Mouse (Mus musculus) heart, embryonic 14.5 days (tissue): ENCODE results near the gene Gpa33. TPM values are rescaled to one million over a fixed set of nuclear protein-coding genes. Genes with fewer than 3 reads are reported as not detected.

Experiments
- ATAC-seq: fragments of 200-750 bp; cut with Nextera tagmentation; 2 replicates; pipeline ENCODE4 v1.8.0; 2017; ENCODE audit warnings: low read depth, moderate TSS enrichment; ENCODE audit not compliant: insufficient number of reproducible peaks, insufficient read depth, low FRiP score
- H3K27ac ChIP-seq, 2 experiments: fragments of 200-500 bp in 1 of 2; fragments of 300-500 bp in 1 of 2; sonication (generic) in 1 of 2; replicated peaks in 1 of 2; 2 replicates each; pipeline ENCODE4 v1.5.1; 2012 to 2014; ENCODE audit warnings: low read depth in 2 of 2, low read length in 2 of 2, control low read depth in 1 of 2, mild to moderate bottlenecking in 1 of 2, mixed read lengths in 1 of 2; ENCODE audit not compliant: control insufficient read depth in 1 of 2, insufficient read depth in 1 of 2
- H3K27me3 ChIP-seq: fragments of 300-500 bp; sonication (generic); 2 replicates; pipeline ENCODE4 v1.6.1; 2014; ENCODE audit warnings: mild to moderate bottlenecking, low read length, control low read depth; ENCODE audit not compliant: control insufficient read depth, insufficient read depth
- H3K36me3 ChIP-seq: fragments of 300-500 bp; sonication (generic); 2 replicates; pipeline ENCODE4 v1.6.1; 2014; ENCODE audit warnings: mild to moderate bottlenecking, control low read depth, low read length, mixed read lengths; ENCODE audit not compliant: control insufficient read depth, insufficient read depth
- H3K4me1 ChIP-seq, 2 experiments: fragments of 200-500 bp in 1 of 2; fragments of 300-500 bp in 1 of 2; sonication (generic) in 1 of 2; 2 replicates each; pipeline ENCODE4 v1.6.1; 2012 to 2014; ENCODE audit warnings: low read length in 2 of 2, control low read depth in 1 of 2, mixed read lengths in 1 of 2; ENCODE audit not compliant: control insufficient read depth in 2 of 2, insufficient read depth in 2 of 2
- H3K4me2 ChIP-seq: fragments of 300-500 bp; sonication (generic); 2 replicates; pipeline ENCODE4 v1.6.1; 2014; ENCODE audit warnings: mild to moderate bottlenecking, low read length
- H3K4me3 ChIP-seq, 2 experiments: fragments of 200-500 bp in 1 of 2; fragments of 300-500 bp in 1 of 2; sonication (generic) in 1 of 2; 2 replicates each; pipeline ENCODE4 v1.5.1; 2012 to 2014; ENCODE audit warnings: low read length in 2 of 2, mild to moderate bottlenecking in 2 of 2, control low read depth in 1 of 2, low read depth in 1 of 2, moderate library complexity in 1 of 2; ENCODE audit not compliant: control insufficient read depth in 1 of 2, insufficient read depth in 1 of 2
- H3K9ac ChIP-seq: fragments of 300-500 bp; sonication (generic); 2 replicates; pipeline ENCODE4 v1.6.1; 2014; ENCODE audit warnings: mild to moderate bottlenecking, low read length
- H3K9me3 ChIP-seq: fragments of 300-500 bp; sonication (generic); 2 replicates; pipeline ENCODE4 v1.6.1; 2016; ENCODE audit warnings: low read length, control low read depth; ENCODE audit not compliant: control insufficient read depth
- WGBS: fragments of 180-500 bp; shearing (Covaris S2); extraction: QIAGEN DNeasy Blood & Tissue Kit; methylation state at CpG from one replicate; pipeline ENCODE4 v1.1.7; 2014; 5-methylcytosine and 5-hydroxymethylcytosine counted together
- polyA plus RNA-seq: library from polyadenylated mRNA; unstranded; fragments of >200 nt; fragmentation: Nextera tagmentation; extraction: Ambion mirVana; gene quantifications from 2 replicates; pipeline ENCODE4 v1.2.1, GENCODE M21; 2014

Gene Gpa33
- polyA plus RNA-seq, 1 experiment from 2014 or later = 0.18 TPM

GRCm38 (mm10) chr1:166102920-166103608, 27.0 kb upstream of the Gpa33 start:
- no peak overlapping the region for H3K9ac ChIP-seq
- no peak for ATAC-seq
- no peaks in the 10 kb centered on the region for H3K9me3 ChIP-seq
- peaks cover 100% of the 10 kb centered on the region for H3K36me3 ChIP-seq
- WGBS = 70% methylated on average over 11 of the region's 11 CpGs
- H3K4me3 ChIP-seq = no peak overlapping the region
- no peaks in the 10 kb centered on the region for H3K27me3 ChIP-seq
- no peak overlapping the region for H3K4me2 ChIP-seq
- no peak overlapping the region for H3K27ac ChIP-seq
- H3K4me1 ChIP-seq = no peaks in the 10 kb centered on the region

- no peaks in the 10 kb centered on the region for H3K27me3 ChIP-seq
- no peak overlapping the region for H3K27ac ChIP-seq
- H3K9me3 ChIP-seq = no peaks in the 10 kb centered on the region
- H3K4me1 ChIP-seq = no peaks in the 10 kb centered on the region
- no peak for ATAC-seq
- no peak overlapping the region for H3K4me3 ChIP-seq
- H3K36me3 ChIP-seq = peaks cover 100% of the 10 kb centered on the region
- H3K9ac ChIP-seq = no peak overlapping the region
- 49% methylated on average over 3 of the region's 3 CpGs for WGBS
- no peak overlapping the region for H3K4me2 ChIP-seq
Observed at GRCm38 (mm10) chr1:166104858-166105257, 25.2 kb upstream of the Gpa33 start.

- WGBS = 68% methylated on average over 6 of the region's 6 CpGs
- no peak overlapping the region for H3K9ac ChIP-seq
- H3K4me3 ChIP-seq = no peak overlapping the region
- no peaks in the 10 kb centered on the region for H3K27me3 ChIP-seq
- no peaks in the 10 kb centered on the region for H3K4me1 ChIP-seq
- no peak for ATAC-seq
- no peak overlapping the region for H3K27ac ChIP-seq
- H3K9me3 ChIP-seq = no peaks in the 10 kb centered on the region
- H3K4me2 ChIP-seq = no peak overlapping the region
- H3K36me3 ChIP-seq = peaks cover 100% of the 10 kb centered on the region
Observed at GRCm38 (mm10) chr1:166105464-166105863, 24.6 kb upstream of the Gpa33 start.

GRCm38 (mm10) chr1:166114986-166115385, 15.1 kb upstream of the Gpa33 start:
- no peaks in the 10 kb centered on the region for H3K9me3 ChIP-seq
- no peak overlapping the region for H3K4me2 ChIP-seq
- H3K36me3 ChIP-seq = peaks cover 75% of the 10 kb centered on the region
- peaks cover 5 to 10% of the 10 kb centered on the region in 2 experiments; a peak in 3 of 4 replicates for H3K4me1 ChIP-seq
- WGBS = 40% methylated on average over 3 of the region's 3 CpGs
- no peaks in the 10 kb centered on the region for H3K27me3 ChIP-seq
- no peak overlapping the region for H3K9ac ChIP-seq
- no peak for ATAC-seq
- H3K27ac ChIP-seq = no peak overlapping the region
- no peak overlapping the region for H3K4me3 ChIP-seq

GRCm38 (mm10) chr1:166115719-166116118, 14.3 kb upstream of the Gpa33 start:
- H3K36me3 ChIP-seq = peaks cover 74% of the 10 kb centered on the region
- no peak overlapping the region for H3K27ac ChIP-seq
- H3K27me3 ChIP-seq = no peaks in the 10 kb centered on the region
- no peaks in the 10 kb centered on the region for H3K9me3 ChIP-seq
- no peak overlapping the region for H3K9ac ChIP-seq
- no peak overlapping the region for H3K4me3 ChIP-seq
- ATAC-seq = no peak
- peaks cover 3 to 8% of the 10 kb centered on the region in 2 experiments; a peak in 3 of 4 replicates for H3K4me1 ChIP-seq
- WGBS = 85% methylated on average over 4 of the region's 4 CpGs
- no peak overlapping the region for H3K4me2 ChIP-seq

GRCm38 (mm10) chr1:166117866-166118639, 12.0 kb upstream of the Gpa33 start:
- no peak for ATAC-seq
- H3K4me2 ChIP-seq = no peak overlapping the region
- peaks cover 69% of the 10 kb centered on the region for H3K36me3 ChIP-seq
- H3K9ac ChIP-seq = no peak overlapping the region
- H3K9me3 ChIP-seq = no peaks in the 10 kb centered on the region
- H3K27ac ChIP-seq = no peak overlapping the region
- H3K4me1 ChIP-seq = peaks cover 0 to 11% of the 10 kb centered on the region in 2 experiments; a peak in 3 of 4 replicates
- no peak overlapping the region for H3K4me3 ChIP-seq
- WGBS = 85% methylated on average over 13 of the region's 13 CpGs
- no peaks in the 10 kb centered on the region for H3K27me3 ChIP-seq

GRCm38 (mm10) chr1:166122114-166122513, 7.9 kb upstream of the Gpa33 start:
- WGBS = 52% methylated on average over 7 of the region's 7 CpGs
- Histone ChIP-seq H3K27me3 (no peaks in the 10 kb centered on the region), H3K4me3 (no peak overlapping the region), H3K4me2 (no peak overlapping the region), H3K9me3 (no peaks in the 10 kb centered on the region), H3K27ac (no peak overlapping the region), H3K4me1 (peaks cover 11 to 22% of the 10 kb centered on the region in 2 experiments), H3K9ac (no peak overlapping the region), H3K36me3 (peaks cover 67% of the 10 kb centered on the region)
- no peak for ATAC-seq
